Mouse (Mus musculus): ENCODE data around the gene Pip4k2c.

GRCm38 (mm10) chr10:127180695-127181047 is 30.7 kb downstream of the Pip4k2c start:
- no peak for TF ChIP-seq POLR2A (IDR thresholded peaks at IDR 0.05; ENCODE audit: control insufficient read depth, low read depth, low read length)
- TF ChIP-seq CTCF (IDR thresholded peaks at IDR 0.05; ENCODE audit: control insufficient read depth, insufficient read depth, insufficient replicate concordance, low read depth, low read length): no peak

Data from testis, adult 2 months (tissue).